Mouse (Mus musculus) ES-Bruce4 (cell line): ENCODE measurements around the gene Zfp593.

Experiments
- CTCF ChIP-seq: IDR thresholded peaks from one replicate; pipeline ENCODE4 v1.8.1; 2011; ENCODE audit warnings: low read depth, low read length
- POLR2A ChIP-seq: IDR thresholded peaks from one replicate; pipeline ENCODE4 v1.8.1; 2011; ENCODE audit warnings: low read length; ENCODE audit not compliant: insufficient read depth

- TF ChIP-seq CTCF (no peak), POLR2A (no peak)
Observed at GRCm38 (mm10) chr4:134293061-134293691, 47.8 kb upstream of the Zfp593 start.
